Mouse (Mus musculus): ENCODE measurements around the gene Fam189a1. TPM values are rescaled to one million over a fixed set of nuclear protein-coding genes. Genes with fewer than 3 reads are reported as not detected.

The Fam189a1 gene
- polyA plus RNA-seq (2015; fragmentation: Nextera tagmentation; extraction: Ambion mirVana), result 0.31 and 0.49 TPM in 2 replicates

DNA sequence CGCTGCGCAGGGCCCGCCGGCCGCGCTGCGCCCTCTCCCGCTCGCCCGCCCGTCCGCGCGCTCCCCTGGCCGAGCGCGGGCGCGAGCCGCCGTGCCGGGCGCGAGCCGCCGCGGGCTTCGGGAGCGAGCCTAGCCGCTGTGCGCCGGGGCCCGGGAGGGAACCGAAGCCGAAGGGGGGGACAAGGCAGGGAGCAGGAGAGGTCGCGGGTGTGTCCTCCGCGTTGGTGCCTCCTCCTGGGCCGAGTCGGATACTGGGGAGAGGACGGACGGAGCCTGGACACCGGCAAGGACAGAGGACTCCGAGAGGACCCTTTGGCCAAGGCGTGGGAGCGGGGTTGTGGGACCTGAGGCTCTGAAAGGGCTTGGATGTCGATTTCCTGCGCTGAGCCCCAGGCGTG is at the start of gene Fam189a1:
TSS of gene Fam189a1 (minus strand) at position 57 of the 398 bp plus-strand sequence.
- no peak within 1 kb of the TSS for H3K27ac ChIP-seq
- peaks cover 16% of the 10 kb centered on the region for H3K4me1 ChIP-seq (replicated peaks)
- H3K36me3 ChIP-seq, result no peaks in the 10 kb centered on the region
- ATAC-seq (replicated peaks; ENCODE audit: insufficient number of reproducible peaks, insufficient read depth, low FRiP score, low read depth), result peak; percentile 63
- peak within 1 kb of the TSS; percentile 63 for H3K4me3 ChIP-seq
- H3K9ac ChIP-seq, result peak within 1 kb of the TSS; percentile 51
- WGBS, result under 1% methylated on average over 36 of the region's 50 CpGs
- no peaks in the 10 kb centered on the region for H3K9me3 ChIP-seq (replicated peaks)
- peak within 1 kb of the TSS; percentile 100 for H3K4me2 ChIP-seq
- peaks cover 71% of the 10 kb centered on the region for H3K27me3 ChIP-seq

DNA sequence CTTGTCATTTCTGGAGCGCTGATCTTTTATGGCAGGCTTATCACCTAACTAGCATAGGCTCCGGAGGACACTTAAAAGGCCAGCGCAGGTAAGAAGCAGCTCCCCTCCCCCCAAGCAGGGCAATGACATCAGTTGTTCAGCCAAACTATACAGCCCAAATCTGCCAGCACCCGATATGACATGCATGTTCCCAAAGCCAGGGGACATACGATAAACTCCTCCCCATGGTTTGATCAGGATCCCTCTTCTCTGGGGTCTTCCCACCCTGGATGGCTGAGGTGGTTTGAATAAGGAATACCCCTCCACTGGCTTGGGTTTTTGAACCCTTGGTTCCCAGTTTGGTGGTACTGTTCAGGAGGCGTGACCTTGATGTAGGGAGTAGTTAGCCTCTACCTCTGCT is 49.7 kb upstream of the Fam189a1 start:
- H3K27ac ChIP-seq, result no peak overlapping the region
- 69% methylated on average over 6 of the region's 6 CpGs for WGBS
- ATAC-seq (replicated peaks; ENCODE audit: insufficient number of reproducible peaks, insufficient read depth, low FRiP score, low read depth), result no peak

GRCm38 (mm10) chr7:65202719-65203118 is 46.3 kb upstream of the Fam189a1 start:
- no peak overlapping the region for H3K4me3 ChIP-seq
- no peak overlapping the region for H3K9ac ChIP-seq
- H3K4me2 ChIP-seq, result no peak overlapping the region
- no peaks in the 10 kb centered on the region for H3K27me3 ChIP-seq
- H3K4me1 ChIP-seq (replicated peaks), result peaks cover 3% of the 10 kb centered on the region; the same call in 1 of the 2 replicates
- ATAC-seq (replicated peaks; ENCODE audit: insufficient number of reproducible peaks, insufficient read depth, low FRiP score, low read depth), result no peak
- no peaks in the 10 kb centered on the region for H3K36me3 ChIP-seq
- H3K27ac ChIP-seq, result no peak overlapping the region
- WGBS, result 75% methylated on average over 10 of the region's 10 CpGs
- no peaks in the 10 kb centered on the region for H3K9me3 ChIP-seq (replicated peaks)

More for the DNA sequence above, 49.7 kb upstream of the Fam189a1 start:
- H3K27me3 ChIP-seq, result no peaks in the 10 kb centered on the region
- no peak overlapping the region for H3K4me2 ChIP-seq
- no peaks in the 10 kb centered on the region for H3K9me3 ChIP-seq (replicated peaks)
- H3K9ac ChIP-seq, result no peak overlapping the region
- no peaks in the 10 kb centered on the region for H3K36me3 ChIP-seq
- peaks cover 4% of the 10 kb centered on the region; the same call in 1 of the 2 replicates for H3K4me1 ChIP-seq (replicated peaks)
- H3K4me3 ChIP-seq, result no peak overlapping the region

DNA sequence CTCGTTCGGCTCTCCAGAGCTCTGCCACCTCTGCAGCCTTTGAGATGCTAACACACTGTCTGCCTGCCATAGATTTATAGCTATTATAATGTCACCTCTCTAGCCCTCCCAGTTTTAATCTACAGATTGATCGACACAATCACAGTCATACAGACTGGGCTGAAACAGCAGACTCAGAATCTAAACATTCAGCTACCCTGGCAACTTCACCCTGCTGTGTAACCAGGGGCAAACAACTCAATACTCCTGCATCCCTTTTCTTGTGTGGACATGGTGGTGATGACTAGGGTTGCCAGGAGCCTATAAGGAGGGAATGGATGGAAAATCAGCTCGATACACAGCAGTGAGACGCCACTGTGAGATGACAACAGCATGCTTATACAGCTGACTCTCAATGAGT is 24.3 kb upstream of the Fam189a1 start:
- Histone ChIP-seq H3K9me3 (replicated peaks) (no peaks in the 10 kb centered on the region), H3K4me2 (no peak overlapping the region), H3K4me3 (no peak overlapping the region), H3K27me3 (no peaks in the 10 kb centered on the region), H3K4me1 (replicated peaks) (no peaks in the 10 kb centered on the region), H3K9ac (no peak overlapping the region), H3K36me3 (no peaks in the 10 kb centered on the region), H3K27ac (no peak overlapping the region)
- 56% methylated on average over 5 of the region's 5 CpGs for WGBS
- no peak for ATAC-seq (replicated peaks; ENCODE audit: insufficient number of reproducible peaks, insufficient read depth, low FRiP score, low read depth)

GRCm38 (mm10) chr7:65170762-65171161 is 14.4 kb upstream of the Fam189a1 start:
- Histone ChIP-seq H3K4me2 (no peak overlapping the region), H3K27me3 (no peaks in the 10 kb centered on the region), H3K36me3 (no peaks in the 10 kb centered on the region), H3K4me1 (replicated peaks) (no peaks in the 10 kb centered on the region), H3K27ac (no peak overlapping the region), H3K9me3 (replicated peaks) (no peaks in the 10 kb centered on the region), H3K4me3 (no peak overlapping the region), H3K9ac (no peak overlapping the region)
- ATAC-seq (replicated peaks; ENCODE audit: insufficient number of reproducible peaks, insufficient read depth, low FRiP score, low read depth), result no peak
- WGBS, result 64% methylated on average over 4 of the region's 4 CpGs

DNA sequence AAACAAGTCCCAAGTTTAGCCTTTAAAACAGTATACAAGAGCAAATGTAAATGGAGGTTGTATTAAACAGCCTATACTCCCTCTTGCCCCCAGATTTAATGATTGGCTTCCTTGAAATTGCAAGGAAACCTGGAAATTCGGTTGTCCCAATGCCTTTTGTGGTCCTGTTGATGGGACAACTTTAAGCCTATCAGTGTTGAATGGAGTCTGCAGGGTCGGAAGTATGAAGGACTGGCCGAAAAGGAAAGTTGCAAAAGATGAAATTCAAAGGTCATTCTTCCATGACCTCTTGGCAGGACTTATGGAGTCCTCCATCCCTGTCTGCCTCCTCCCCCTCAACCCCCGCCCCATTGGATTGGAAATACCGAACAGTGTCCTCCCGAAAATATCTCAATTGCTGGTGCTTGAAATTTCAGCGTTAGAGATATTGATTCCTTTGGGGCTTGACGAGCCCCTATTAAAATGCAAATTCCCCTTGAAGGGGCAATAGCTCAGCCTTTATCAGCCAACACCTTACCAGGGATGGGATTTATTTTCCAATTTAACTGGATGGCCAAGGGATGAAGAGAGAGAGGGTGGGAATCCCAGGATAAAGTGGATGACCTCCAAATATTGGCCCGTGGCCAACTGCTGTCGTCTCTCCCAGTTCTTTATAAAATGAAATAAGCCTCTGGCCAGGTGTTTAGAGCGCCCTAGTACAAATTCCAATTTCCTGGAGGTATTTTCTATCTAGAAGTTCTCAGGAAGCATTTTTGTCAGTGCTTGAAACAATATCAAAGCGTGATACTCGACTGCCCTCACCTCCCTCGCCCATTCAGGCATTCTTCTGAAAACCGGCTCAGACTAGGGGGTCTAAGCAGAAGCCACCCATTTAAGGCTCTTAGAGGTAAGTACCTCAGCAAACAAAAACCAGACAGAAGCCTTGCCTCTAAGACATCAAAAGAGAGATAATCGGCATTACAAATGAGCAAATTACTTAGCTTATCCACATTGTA is 958 bp upstream of the Fam189a1 start:
- H3K4me2 ChIP-seq, result peak overlapping the region; percentile 100
- H3K9ac ChIP-seq, result no peak overlapping the region
- ATAC-seq (replicated peaks; ENCODE audit: insufficient number of reproducible peaks, insufficient read depth, low FRiP score, low read depth), result no peak
- H3K27ac ChIP-seq, result no peak overlapping the region
- H3K9me3 ChIP-seq (replicated peaks), result no peaks in the 10 kb centered on the region
- peaks cover 16% of the 10 kb centered on the region for H3K4me1 ChIP-seq (replicated peaks)
- H3K4me3 ChIP-seq, result peak overlapping the region; percentile 63
- no peaks in the 10 kb centered on the region for H3K36me3 ChIP-seq
- peaks cover 68% of the 10 kb centered on the region for H3K27me3 ChIP-seq
- WGBS, result 16% methylated on average over 16 of the region's 16 CpGs

DNA sequence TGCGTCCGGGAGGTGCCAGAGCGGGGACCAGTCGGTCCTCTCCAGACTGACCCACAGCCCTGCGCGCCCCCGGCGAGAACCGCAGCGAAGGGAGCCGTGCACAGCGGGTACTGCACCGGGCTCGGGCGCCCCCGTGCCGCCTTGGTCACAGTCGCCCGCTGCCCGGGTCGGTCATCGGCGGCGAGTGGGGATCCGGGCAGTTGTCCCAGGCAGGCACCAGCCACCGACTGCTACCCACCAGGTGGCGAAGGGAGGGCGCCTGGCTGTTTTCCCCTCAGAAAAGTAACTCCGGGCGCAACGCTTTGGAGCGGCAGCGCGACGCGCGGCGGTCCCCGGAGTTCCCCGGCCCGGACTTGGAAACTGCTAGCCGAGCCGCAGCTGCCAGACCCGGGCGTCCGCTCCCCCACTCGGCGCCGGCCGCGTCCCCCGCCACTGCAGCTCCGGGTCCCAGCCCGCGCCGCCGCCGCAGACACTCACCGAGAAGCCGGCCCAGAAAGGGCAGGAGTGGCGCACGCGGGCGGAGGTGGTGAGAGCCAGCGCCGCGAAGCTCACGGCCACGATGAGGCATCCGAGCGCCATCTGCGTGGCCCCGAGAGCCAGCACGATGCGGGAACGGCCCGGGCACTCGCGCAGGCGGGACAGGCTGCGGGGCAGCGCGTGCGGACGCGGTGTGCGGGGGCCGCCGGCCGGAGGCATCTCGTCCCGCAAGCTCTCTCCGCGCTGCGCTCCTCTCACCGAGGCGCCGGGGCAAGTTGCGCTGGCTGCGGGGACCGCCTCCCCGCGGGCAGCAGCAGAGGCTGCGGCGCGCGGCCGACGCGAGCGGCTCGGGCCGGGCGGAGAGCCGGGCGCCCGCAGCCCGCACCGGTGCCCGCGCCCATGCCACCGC is 499 bp downstream of the Fam189a1 start:
- H3K4me3 ChIP-seq, result peak overlapping the region; percentile 63
- peaks cover 72% of the 10 kb centered on the region for H3K27me3 ChIP-seq
- peak; percentile 63 for ATAC-seq (replicated peaks; ENCODE audit: insufficient number of reproducible peaks, insufficient read depth, low FRiP score, low read depth)
- no peaks in the 10 kb centered on the region for H3K9me3 ChIP-seq (replicated peaks)
- H3K4me1 ChIP-seq (replicated peaks), result peaks cover 16% of the 10 kb centered on the region
- peak overlapping the region; percentile 100 for H3K4me2 ChIP-seq
- under 1% methylated on average over 111 of the region's 122 CpGs for WGBS
- H3K27ac ChIP-seq, result no peak overlapping the region
- peak overlapping the region; percentile 51 for H3K9ac ChIP-seq
- H3K36me3 ChIP-seq, result no peaks in the 10 kb centered on the region

DNA sequence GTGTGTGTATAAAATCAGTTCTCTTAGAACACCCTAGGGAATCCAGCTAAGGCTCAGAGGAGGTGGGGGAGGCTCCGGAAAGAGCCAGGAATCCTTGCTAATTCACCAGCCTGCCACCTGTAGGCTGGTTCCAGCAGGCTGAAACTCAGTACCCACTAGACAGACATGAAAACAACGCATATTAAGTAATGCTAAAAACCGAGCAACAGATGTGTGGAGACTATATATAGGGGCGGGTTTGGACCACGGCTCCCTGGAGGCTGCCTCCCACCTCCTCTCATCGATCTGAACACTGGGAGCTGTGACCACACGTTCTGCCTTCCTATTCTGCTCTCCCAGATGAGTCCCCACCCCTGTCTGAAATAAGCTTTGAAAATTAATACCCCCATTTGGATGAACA is 1.8 kb downstream of the Fam189a1 start:
- no peak for ATAC-seq (replicated peaks; ENCODE audit: insufficient number of reproducible peaks, insufficient read depth, low FRiP score, low read depth)
- Histone ChIP-seq H3K27ac (no peak overlapping the region), H3K9me3 (replicated peaks) (no peaks in the 10 kb centered on the region), H3K4me3 (no peak overlapping the region), H3K36me3 (no peaks in the 10 kb centered on the region), H3K4me2 (no peak overlapping the region), H3K4me1 (replicated peaks) (peaks cover 16% of the 10 kb centered on the region), H3K27me3 (peaks cover 69% of the 10 kb centered on the region), H3K9ac (no peak overlapping the region)
- 16% methylated on average over 7 of the region's 7 CpGs for WGBS

DNA sequence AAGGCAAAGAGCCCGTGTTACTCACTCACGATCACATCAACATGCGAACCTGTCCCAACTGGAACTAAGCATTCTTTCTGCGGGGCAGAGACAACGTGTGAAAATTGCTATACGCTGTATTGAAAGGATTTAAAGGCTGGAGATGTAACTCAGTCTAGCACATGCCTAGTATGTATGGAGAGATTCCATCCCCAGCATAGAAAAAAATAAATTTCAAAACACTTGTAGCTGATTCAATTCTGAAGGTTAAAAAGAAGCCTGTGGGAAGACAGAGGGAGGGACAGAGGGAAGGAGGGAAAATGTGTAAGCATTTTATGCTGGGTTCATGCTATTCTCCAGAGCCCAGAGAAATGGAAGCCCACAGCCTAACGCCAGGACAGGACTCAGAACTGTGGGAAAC is 2.5 kb downstream of the Fam189a1 start:
- Histone ChIP-seq H3K27me3 (peaks cover 64% of the 10 kb centered on the region), H3K4me2 (no peak overlapping the region), H3K9me3 (replicated peaks) (no peaks in the 10 kb centered on the region), H3K4me1 (replicated peaks) (peaks cover 16% of the 10 kb centered on the region), H3K27ac (no peak overlapping the region), H3K4me3 (no peak overlapping the region), H3K36me3 (no peaks in the 10 kb centered on the region), H3K9ac (no peak overlapping the region)
- no peak for ATAC-seq (replicated peaks; ENCODE audit: insufficient number of reproducible peaks, insufficient read depth, low FRiP score, low read depth)
- 70% methylated on average over 7 of the region's 7 CpGs for WGBS

GRCm38 (mm10) chr7:65151526-65151925 is 4.8 kb downstream of the Fam189a1 start:
- H3K4me3 ChIP-seq, result no peak overlapping the region
- no peaks in the 10 kb centered on the region for H3K36me3 ChIP-seq
- ATAC-seq (replicated peaks; ENCODE audit: insufficient number of reproducible peaks, insufficient read depth, low FRiP score, low read depth), result no peak
- no peak overlapping the region for H3K27ac ChIP-seq
- no peak overlapping the region for H3K4me2 ChIP-seq
- 78% methylated on average over 7 of the region's 7 CpGs for WGBS
- H3K9ac ChIP-seq, result no peak overlapping the region
- H3K4me1 ChIP-seq (replicated peaks), result peaks cover 8% of the 10 kb centered on the region
- H3K27me3 ChIP-seq, result peaks cover 41% of the 10 kb centered on the region
- H3K9me3 ChIP-seq (replicated peaks), result no peaks in the 10 kb centered on the region

GRCm38 (mm10) chr7:65149040-65149439 is 7.3 kb downstream of the Fam189a1 start:
- Histone ChIP-seq H3K9me3 (replicated peaks) (no peaks in the 10 kb centered on the region), H3K4me3 (no peak overlapping the region), H3K9ac (no peak overlapping the region), H3K27ac (no peak overlapping the region), H3K4me2 (no peak overlapping the region), H3K27me3 (peaks cover 21% of the 10 kb centered on the region), H3K36me3 (no peaks in the 10 kb centered on the region), H3K4me1 (replicated peaks) (no peaks in the 10 kb centered on the region)
- whole genome bisulfite sequencing, result 79% methylated on average over 9 of the region's 9 CpGs
- no peak for ATAC-seq (replicated peaks; ENCODE audit: insufficient number of reproducible peaks, insufficient read depth, low FRiP score, low read depth)
